Mouse (Mus musculus) heart, adult 2 months (tissue): ENCODE data around the gene Rnf225.
A peak's percentile ranks its signal among the peaks of the same experiment; 100 is the strongest.

Source experiments
- CTCF ChIP-seq: fragments of 200-600 bp; IDR thresholded peaks from 2 replicates; pipeline ENCODE4 v1.8.1; 2022; ENCODE audit warnings: antibody characterized with exemption, mild to moderate bottlenecking, moderate library complexity
- EP300 ChIP-seq: fragments of 200-500 bp; IDR thresholded peaks from 2 replicates; pipeline ENCODE4 v1.6.1; 2011; ENCODE audit warnings: low read depth, low read length, control low read depth; ENCODE audit not compliant: insufficient read depth
- POLR2A ChIP-seq: fragments of 200-500 bp; IDR thresholded peaks from 2 replicates; pipeline ENCODE4 v1.6.1; 2011; ENCODE audit warnings: mild to moderate bottlenecking, low read depth, low read length, control low read depth; ENCODE audit not compliant: insufficient read depth

GRCm38 (mm10) chr7:12961511-12962141 is 34.4 kb downstream of the Rnf225 start:
- TF ChIP-seq CTCF (no peak), POLR2A (peak; percentile 86), EP300 (0 out of 2 replicates have a peak, but pooled peaks have one; percentile 49)
